Comparison of ENCODE assay signal across 8 mouse cellular contexts in the genomic region with DNA sequence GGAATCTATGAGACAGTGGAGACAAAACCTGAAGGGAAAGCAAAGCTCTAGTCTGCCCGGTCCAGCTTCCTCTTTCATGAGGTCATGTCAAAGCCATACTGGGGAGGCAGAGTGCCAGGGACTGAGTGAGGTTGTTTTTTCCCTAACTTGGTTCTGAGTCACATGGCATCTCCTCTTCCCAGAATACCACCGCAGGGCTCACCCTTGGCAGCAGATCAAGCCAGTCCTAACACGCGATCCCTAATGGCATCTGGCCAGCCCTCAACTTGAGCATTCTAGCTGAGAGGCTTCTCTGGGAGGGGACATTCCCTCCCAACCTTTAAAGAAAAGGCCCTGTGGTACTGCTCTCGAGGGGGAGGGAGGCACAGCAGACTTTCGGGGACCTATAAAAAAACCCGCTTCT. TPM values are rescaled to one million over a fixed set of nuclear protein-coding genes. Genes with fewer than 3 reads are reported as not detected.
DNase-seq lines count a peak whose midpoint lies in the region; ATAC-seq and TF ChIP-seq lines count a peak whose summit lies in the region.

No protein-coding gene starts in this region.

- H3K9ac ChIP-seq in forebrain, embryonic 16.5 days (replicated peaks; ENCODE audit: low read depth, low read length), result no peak overlapping the region

- intact Hi-C loops in heart, postnatal 36 days (cut with DNase I), result no loop called here
- intact Hi-C loops in left cerebral cortex, postnatal 36 days (cut with DNase I), result no loop called here

- WGBS in forebrain, embryonic 16.5 days, result 17% methylated on average over 7 of the region's 7 CpGs

- no peak overlapping the region for H3K4me2 ChIP-seq in forebrain, embryonic 16.5 days (ENCODE audit: low read length)

- in situ Hi-C loops in Patski (cut with MboI; ENCODE audit: low pct_unique_long_range_greater_than_20kb), result loop anchor here (5.0 kb wide), 1 partner anchor 36 kb away; no protein-coding TSS in a partner anchor

- H3K4me1 ChIP-seq in forebrain, embryonic 16.5 days (replicated peaks; ENCODE audit: control insufficient read depth, insufficient read depth, low read length), result peaks cover 6% of the 10 kb centered on the region; the same call in 1 of the 2 replicates

- no peak overlapping the region for H3K4me3 ChIP-seq in layer of hippocampus, adult 2 months
- no peak overlapping the region for H3K4me3 ChIP-seq in forebrain, embryonic 16.5 days (replicated peaks; ENCODE audit: low read length)

- peak; percentile 83 for ATAC-seq in Patski
- ATAC-seq in forebrain, embryonic 16.5 days, result 0 out of 2 replicates have a peak, but pooled peaks have one; percentile 50

- CTCF ChIA-PET in Patski (lab: Charles Lee), result interaction anchor here (0.8 to 3.1 kb wide), 9 partner anchors 8 to 87 kb away, joined by 3 to 13 read pairs (median 4); a partner anchor contains a TSS

- no peaks in the 10 kb centered on the region for H3K27me3 ChIP-seq in Patski
- H3K27me3 ChIP-seq in forebrain, embryonic 16.5 days (replicated peaks; ENCODE audit: control insufficient read depth, insufficient read depth, low read length), result no peaks in the 10 kb centered on the region

- no peak for TF ChIP-seq CTCF in layer of hippocampus, adult 2 months (conservative IDR thresholded peaks at IDR 0.05)
- TF ChIP-seq CTCF in Patski (IDR thresholded peaks at IDR 0.05), result no peak

- no peaks in the 10 kb centered on the region for H3K36me3 ChIP-seq in forebrain, embryonic 16.5 days (ENCODE audit: control insufficient read depth, insufficient read depth)

- H3K27ac ChIP-seq in layer of hippocampus, adult 2 months, result peak overlapping the region; percentile 59
- H3K27ac ChIP-seq in forebrain, embryonic 16.5 days (ENCODE audit: low read length), result no peak overlapping the region

- H3K9me3 ChIP-seq in forebrain, embryonic 16.5 days (ENCODE audit: control insufficient read depth, low read length), result no peaks in the 10 kb centered on the region

- POLR2A ChIA-PET in Patski (lab: Charles Lee), result interaction anchor here (0.9 to 2.9 kb wide), 5 partner anchors 9 to 42 kb away, joined by 3 to 31 read pairs (median 6); a partner anchor contains a TSS

- DNase-seq in layer of hippocampus, adult 2 months (ENCODE audit: low spot score in 2 of 2), result no peak
- no peak for DNase-seq in layer of hippocampus, adult 8-10 months (ENCODE audit: low spot score in 2 of 2)
- DNase-seq in Patski (ENCODE audit: low read depth, low spot score), result peak; percentile 100
- DNase-seq in heart, postnatal 36 days, result peak; percentile 92 to 93
- peak; percentile 34 to 57 for DNase-seq in left cerebral cortex, postnatal 36 days (ENCODE audit: low spot score in 2 of 2)
- peak; percentile 59 to 68 for DNase-seq in monocyte, adult 2 months (ENCODE audit: low read depth in 1 of 2, low spot score in 2 of 2)
- no peak for DNase-seq in embryo, embryonic 9.5 days (ENCODE audit: extremely low spot score)

RNA-seq across cellular contexts. Expression of a gene that starts 8.2 kb away (rescaled TPM):
- total RNA-seq in layer of hippocampus, adult 2 months (2021), result 1 to 10 TPM; 5.0 to 6.1 TPM
- total RNA-seq in layer of hippocampus, adult 8-10 months (2022), result 10 to 100 TPM in 1 of 4 experiments, 1 to 10 TPM in 3; 4.9 to 11.0 (median 7.3) TPM
- polyA plus RNA-seq in Patski (2021), result 149 TPM
- polyA plus RNA-seq in forebrain, embryonic 16.5 days (2015; fragmentation: Nextera tagmentation; extraction: Ambion mirVana), result 6.4 and 9.9 TPM in 2 replicates
- 10 to 100 TPM; 26.8 to 43.0 TPM for total RNA-seq in heart, postnatal 36 days (2021)
- 10 to 100 TPM; 10.6 to 13.6 TPM for total RNA-seq in left cerebral cortex, postnatal 36 days (2021)

RNA-seq across cellular contexts. Expression of a gene that starts 9.8 kb away (rescaled TPM):
- 100 to 1,000 TPM; 124 to 128 TPM for total RNA-seq in layer of hippocampus, adult 2 months (2021)
- total RNA-seq in layer of hippocampus, adult 8-10 months (2022), result 100 to 1,000 TPM; 124 to 142 (median 137) TPM
- 308 TPM for polyA plus RNA-seq in Patski (2021)
- 83.5 and 89.3 TPM in 2 replicates for polyA plus RNA-seq in forebrain, embryonic 16.5 days (2015; fragmentation: Nextera tagmentation; extraction: Ambion mirVana)
- 100 to 1,000 TPM; 154 to 159 TPM for total RNA-seq in heart, postnatal 36 days (2021)
- 100 to 1,000 TPM; 146 to 149 TPM for total RNA-seq in left cerebral cortex, postnatal 36 days (2021)

RNA-seq across cellular contexts. Expression of a gene that starts 24.9 kb away (rescaled TPM):
- total RNA-seq in layer of hippocampus, adult 2 months (2021), result 100 to 1,000 TPM; 355 to 363 TPM
- total RNA-seq in layer of hippocampus, adult 8-10 months (2022), result 100 to 1,000 TPM; 339 to 357 (median 343) TPM
- polyA plus RNA-seq in Patski (2021), result 608 TPM
- 1,979 and 2,045 TPM in 2 replicates for polyA plus RNA-seq in forebrain, embryonic 16.5 days (2015; fragmentation: Nextera tagmentation; extraction: Ambion mirVana)
- 10 to 100 TPM; 87.6 to 91.6 TPM for total RNA-seq in heart, postnatal 36 days (2021)
- total RNA-seq in left cerebral cortex, postnatal 36 days (2021), result 100 to 1,000 TPM; 441 to 478 TPM

RNA-seq across cellular contexts. Expression of a gene that starts 28.1 kb away (rescaled TPM):
- 10 to 100 TPM; 16.9 to 18.4 TPM for total RNA-seq in layer of hippocampus, adult 2 months (2021)
- 10 to 100 TPM; 16.9 to 20.1 (median 18.3) TPM for total RNA-seq in layer of hippocampus, adult 8-10 months (2022)
- 23.9 TPM for polyA plus RNA-seq in Patski (2021)
- 10.6 and 13.2 TPM in 2 replicates for polyA plus RNA-seq in forebrain, embryonic 16.5 days (2015; fragmentation: Nextera tagmentation; extraction: Ambion mirVana)
- total RNA-seq in heart, postnatal 36 days (2021), result 10 to 100 TPM; 12.2 to 14.2 TPM
- total RNA-seq in left cerebral cortex, postnatal 36 days (2021), result 10 to 100 TPM; 16.5 to 16.9 TPM

RNA-seq across cellular contexts. Expression of a gene that starts 47.9 kb away (rescaled TPM):
- total RNA-seq in layer of hippocampus, adult 2 months (2021), result 1 to 10 TPM; 1.7 to 1.8 TPM
- total RNA-seq in layer of hippocampus, adult 8-10 months (2022), result 1 to 10 TPM; 1.8 to 3.7 (median 1.9) TPM
- 13.5 TPM for polyA plus RNA-seq in Patski (2021)
- 23.4 and 26.1 TPM in 2 replicates for polyA plus RNA-seq in forebrain, embryonic 16.5 days (2015; fragmentation: Nextera tagmentation; extraction: Ambion mirVana)
- 1 to 10 TPM; 2.3 to 2.4 TPM for total RNA-seq in heart, postnatal 36 days (2021)
- total RNA-seq in left cerebral cortex, postnatal 36 days (2021), result 1 to 10 TPM; 2.3 to 3.1 TPM

Comparison
In these comparisons a context has a peak if more than half of its experiments do, and no peak if none do; other contexts are left out.
1. DNase-seq: peak in Patski (single experiment), heart, postnatal 36 days (2 of 2), left cerebral cortex, postnatal 36 days (2 of 2) and monocyte, adult 2 months (2 of 2); none in layer of hippocampus, adult 2 months (0 of 2), layer of hippocampus, adult 8-10 months (0 of 2) and embryo, embryonic 9.5 days (single experiment).